Mouse (Mus musculus) c-Kit-negative CD71-positive TER-119-positive erythroid progenitor cells, embryonic 14.5 days (primary cell): ENCODE measurements around the gene Plcd1.

Source experiments
- DNase-seq: peaks from one replicate; pipeline ENCODE4 v3.0.0-alpha.2; 2013; ENCODE audit warnings: low read depth, low spot score

Gene Plcd1

GRCm38 (mm10) chr9:119091581-119092310 lies 1.6 kb downstream of the Plcd1 start:
- DNase-seq, result no peak

- DNase-seq, result no peak
Observed at GRCm38 (mm10) chr9:119090462-119090861, 2.8 kb downstream of the Plcd1 start.

- DNase-seq, result no peak
Observed at GRCm38 (mm10) chr9:119089437-119089836, 3.9 kb downstream of the Plcd1 start.

- no peak for DNase-seq
Observed at GRCm38 (mm10) chr9:119088148-119088801, 5.0 kb downstream of the Plcd1 start.

GRCm38 (mm10) chr9:119087309-119087708 lies 6.0 kb downstream of the Plcd1 start:
- DNase-seq, result no peak

GRCm38 (mm10) chr9:119086451-119086850 lies 6.9 kb downstream of the Plcd1 start:
- no peak for DNase-seq

- no peak for DNase-seq
Observed at GRCm38 (mm10) chr9:119083966-119084365, 9.3 kb downstream of the Plcd1 start.

GRCm38 (mm10) chr9:119082656-119083430 lies 10.5 kb downstream of the Plcd1 start:
- DNase-seq, result no peak

- DNase-seq, result no peak
Observed at GRCm38 (mm10) chr9:119082039-119082438, 11.3 kb downstream of the Plcd1 start.

GRCm38 (mm10) chr9:119080040-119080675 lies 13.1 kb downstream of the Plcd1 start:
- DNase-seq, result no peak

- DNase-seq, result no peak
Observed at GRCm38 (mm10) chr9:119075685-119076084, 17.6 kb downstream of the Plcd1 start.

GRCm38 (mm10) chr9:119073184-119073895 lies 20.0 kb downstream of the Plcd1 start:
- DNase-seq, result no peak

GRCm38 (mm10) chr9:119071786-119072185 lies 21.5 kb downstream of the Plcd1 start:
- DNase-seq, result no peak

- no peak for DNase-seq
Observed at GRCm38 (mm10) chr9:119070173-119070825, 23.0 kb downstream of the Plcd1 start.

- no peak for DNase-seq
Observed at GRCm38 (mm10) chr9:119068266-119068665, 25.0 kb downstream of the Plcd1 start.

GRCm38 (mm10) chr9:119067601-119068000 lies 25.7 kb downstream of the Plcd1 start:
- peak; percentile 17 for DNase-seq

- no peak for DNase-seq
Observed at GRCm38 (mm10) chr9:119064296-119064695, 29.0 kb downstream of the Plcd1 start.

GRCm38 (mm10) chr9:119063036-119063644 lies 30.2 kb downstream of the Plcd1 start:
- no peak for DNase-seq

- no peak for DNase-seq
Observed at GRCm38 (mm10) chr9:119060701-119061100, 32.6 kb downstream of the Plcd1 start.

GRCm38 (mm10) chr9:119058245-119058644 lies 35.1 kb downstream of the Plcd1 start:
- DNase-seq, result no peak
